Mouse (Mus musculus): ENCODE data around the gene Mylk2. TPM values are rescaled to one million over a fixed set of nuclear protein-coding genes. Genes with fewer than 3 reads are reported as not detected.

Gene Mylk2
- polyA plus RNA-seq (2016; fragmentation: Nextera tagmentation; extraction: Ambion mirVana), result 0.06 TPM in 1 of 2 replicates, not detected in the other

- no peak for ATAC-seq (ENCODE audit: insufficient number of reproducible peaks, insufficient read depth, low FRiP score, low TSS enrichment)
- Histone ChIP-seq H3K4me2 (replicated peaks) (no peak within 1 kb of the TSS), H3K4me3 (no peak within 1 kb of the TSS), H3K9me3 (no peaks in the 10 kb centered on the region), H3K4me1 (peaks cover 28% of the 10 kb centered on the region; the same call in 1 of the 2 replicates), H3K36me3 (no peaks in the 10 kb centered on the region), H3K9ac (no peak within 1 kb of the TSS), H3K27me3 (peaks cover 41% of the 10 kb centered on the region), H3K27ac (no peak within 1 kb of the TSS)
- WGBS, result 27% methylated on average over 12 of the region's 12 CpGs
Measured at GRCm38 (mm10) chr2:152911031-152911430, at the start of gene Mylk2. Gene Mylk2 (plus strand): TSS chr2:152911352.

DNA sequence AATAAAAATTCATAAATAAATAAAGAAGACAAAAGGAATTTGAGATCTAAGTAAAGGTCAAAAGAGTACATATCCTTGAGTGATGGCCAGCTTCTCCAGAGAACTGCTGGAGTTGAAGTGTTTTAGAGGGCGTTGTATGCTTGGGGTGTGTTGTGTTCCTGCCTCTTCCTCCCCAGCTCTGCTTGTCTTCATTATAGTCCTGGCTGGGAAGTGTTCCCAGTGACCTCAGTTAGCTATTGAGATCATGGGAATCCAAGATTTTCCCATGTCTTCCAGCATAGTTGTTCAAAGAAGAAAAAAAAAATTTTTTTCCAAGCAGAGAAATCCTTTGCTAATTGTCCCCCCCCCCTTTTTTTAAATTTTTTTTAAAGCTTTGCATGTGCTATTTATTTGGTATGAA, 49.3 kb upstream of the Mylk2 start:
- Histone ChIP-seq H3K36me3 (peaks cover 29% of the 10 kb centered on the region), H3K4me1 (no peaks in the 10 kb centered on the region), H3K9ac (no peak overlapping the region), H3K4me2 (replicated peaks) (no peak overlapping the region), H3K27ac (no peak overlapping the region), H3K4me3 (no peak overlapping the region), H3K9me3 (no peaks in the 10 kb centered on the region), H3K27me3 (no peaks in the 10 kb centered on the region)
- WGBS, result 84% methylated on average over 1 of the region's 1 CpGs
- ATAC-seq (ENCODE audit: insufficient number of reproducible peaks, insufficient read depth, low FRiP score, low TSS enrichment), result no peak

DNA sequence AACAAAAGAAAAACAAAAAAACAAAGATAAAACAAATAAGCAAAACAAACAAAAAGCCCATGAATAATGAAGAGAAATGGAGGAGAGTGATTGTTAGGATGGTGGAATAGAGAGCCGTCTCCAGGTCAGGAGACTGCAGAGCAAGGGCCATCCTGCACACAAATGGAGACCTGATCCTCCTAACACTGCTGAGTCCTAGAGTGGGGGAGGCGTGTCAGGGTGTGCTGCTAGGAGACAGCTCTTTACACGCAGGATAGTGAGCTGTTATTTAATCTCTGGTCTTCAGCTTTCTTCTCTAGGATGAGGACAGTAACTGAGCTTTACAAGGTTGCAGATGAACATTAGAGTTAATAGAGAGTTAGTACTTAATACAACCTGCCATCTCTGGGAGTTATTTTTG, 48.5 kb upstream of the Mylk2 start:
- 82% methylated on average over 3 of the region's 3 CpGs for WGBS
- no peak for ATAC-seq (ENCODE audit: insufficient number of reproducible peaks, insufficient read depth, low FRiP score, low TSS enrichment)
- no peak overlapping the region for H3K9ac ChIP-seq
- no peaks in the 10 kb centered on the region for H3K4me1 ChIP-seq
- no peak overlapping the region for H3K27ac ChIP-seq
- H3K27me3 ChIP-seq, result no peaks in the 10 kb centered on the region
- no peak overlapping the region for H3K4me3 ChIP-seq
- peaks cover 26% of the 10 kb centered on the region for H3K36me3 ChIP-seq
- H3K4me2 ChIP-seq (replicated peaks), result no peak overlapping the region
- no peaks in the 10 kb centered on the region for H3K9me3 ChIP-seq

- WGBS, result 95% methylated on average over 6 of the region's 6 CpGs
- H3K27me3 ChIP-seq, result no peaks in the 10 kb centered on the region
- no peak overlapping the region for H3K4me3 ChIP-seq
- no peak for ATAC-seq (ENCODE audit: insufficient number of reproducible peaks, insufficient read depth, low FRiP score, low TSS enrichment)
- peaks cover 26% of the 10 kb centered on the region for H3K36me3 ChIP-seq
- no peak overlapping the region for H3K27ac ChIP-seq
- no peak overlapping the region for H3K4me2 ChIP-seq (replicated peaks)
- no peaks in the 10 kb centered on the region for H3K9me3 ChIP-seq
- no peak overlapping the region for H3K9ac ChIP-seq
- no peaks in the 10 kb centered on the region for H3K4me1 ChIP-seq
Measured at GRCm38 (mm10) chr2:152863346-152863745, 47.8 kb upstream of the Mylk2 start.

DNA sequence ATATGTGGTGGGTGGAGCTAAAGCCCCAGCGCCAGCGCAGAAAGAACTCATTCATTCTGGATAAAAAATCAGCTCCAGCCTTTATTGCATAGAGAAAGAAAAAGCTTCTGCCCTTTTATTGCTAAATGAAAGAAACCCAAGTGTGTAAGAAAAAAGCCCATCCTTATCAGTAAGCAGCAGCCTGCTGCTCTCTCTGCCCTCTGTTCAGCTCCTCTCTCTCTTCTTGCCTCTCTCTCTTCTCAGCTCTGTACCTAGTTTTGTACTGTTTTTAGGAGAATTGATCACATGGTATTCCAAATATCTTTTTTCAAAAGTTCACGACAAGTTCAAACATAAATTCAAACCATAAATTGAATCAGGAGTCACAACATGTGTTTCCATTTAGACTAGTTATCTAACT, 32.9 kb upstream of the Mylk2 start:
- H3K27ac ChIP-seq, result no peak overlapping the region
- no peak overlapping the region for H3K4me2 ChIP-seq (replicated peaks)
- H3K9me3 ChIP-seq, result no peaks in the 10 kb centered on the region
- H3K4me3 ChIP-seq, result no peak overlapping the region
- ATAC-seq (ENCODE audit: insufficient number of reproducible peaks, insufficient read depth, low FRiP score, low TSS enrichment), result no peak
- no peak overlapping the region for H3K9ac ChIP-seq
- H3K4me1 ChIP-seq, result no peaks in the 10 kb centered on the region
- no peaks in the 10 kb centered on the region for H3K27me3 ChIP-seq
- peaks cover 77% of the 10 kb centered on the region for H3K36me3 ChIP-seq
- WGBS, result 73% methylated on average over 3 of the region's 3 CpGs

DNA sequence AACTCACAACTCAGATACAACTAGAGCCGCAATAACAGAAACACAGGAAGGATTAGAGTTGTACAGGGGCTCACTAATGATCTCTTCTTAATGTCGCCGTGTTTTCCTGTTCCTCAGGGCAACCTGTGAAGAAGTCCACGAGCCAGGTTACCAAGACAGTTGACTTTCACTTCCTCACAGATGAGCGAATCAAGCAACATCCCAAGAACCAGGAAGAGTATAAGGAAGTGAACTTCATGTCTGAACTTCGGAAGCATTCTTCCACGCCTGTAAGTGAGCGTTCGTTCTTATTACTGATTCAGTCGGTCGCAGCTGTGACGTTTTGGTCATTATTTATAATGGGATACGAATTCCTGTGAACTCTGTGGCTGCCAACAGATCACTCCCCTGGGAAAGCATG, 30.3 kb upstream of the Mylk2 start:
- WGBS, result 92% methylated on average over 13 of the region's 13 CpGs
- H3K36me3 ChIP-seq, result peaks cover 79% of the 10 kb centered on the region
- no peaks in the 10 kb centered on the region for H3K9me3 ChIP-seq

GRCm38 (mm10) chr2:152884101-152884645, 27.0 kb upstream of the Mylk2 start:
- no peak for ATAC-seq (ENCODE audit: insufficient number of reproducible peaks, insufficient read depth, low FRiP score, low TSS enrichment)

More for the DNA sequence above, 30.3 kb upstream of the Mylk2 start:
- ATAC-seq (ENCODE audit: insufficient number of reproducible peaks, insufficient read depth, low FRiP score, low TSS enrichment), result no peak
- Histone ChIP-seq H3K9ac (no peak overlapping the region), H3K4me1 (no peaks in the 10 kb centered on the region), H3K4me2 (replicated peaks) (no peak overlapping the region), H3K27ac (no peak overlapping the region), H3K4me3 (no peak overlapping the region), H3K27me3 (no peaks in the 10 kb centered on the region)

DNA sequence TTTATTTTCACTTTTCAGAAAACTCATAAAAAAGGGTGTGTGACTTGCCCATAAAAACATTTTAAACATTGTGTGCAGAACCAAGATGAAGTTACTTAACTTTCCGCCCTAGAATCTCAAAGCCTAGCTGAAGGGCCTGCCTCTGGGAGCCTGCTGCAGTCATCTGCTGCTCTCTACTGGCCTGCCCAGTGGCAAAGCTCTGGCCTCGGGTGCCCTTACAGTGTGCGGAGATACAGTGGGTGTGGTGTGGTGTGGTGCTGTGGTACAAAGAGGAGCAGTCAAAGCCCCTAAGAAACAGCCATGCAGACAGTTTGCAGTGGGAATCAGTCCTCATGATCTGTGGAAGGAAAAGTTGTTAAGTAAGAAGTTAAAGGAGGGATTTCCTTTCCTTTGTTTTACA, 23.9 kb upstream of the Mylk2 start:
- no peaks in the 10 kb centered on the region for H3K4me1 ChIP-seq
- H3K4me2 ChIP-seq (replicated peaks), result no peak overlapping the region
- no peaks in the 10 kb centered on the region for H3K9me3 ChIP-seq
- peaks cover 85% of the 10 kb centered on the region for H3K36me3 ChIP-seq
- ATAC-seq (ENCODE audit: insufficient number of reproducible peaks, insufficient read depth, low FRiP score, low TSS enrichment), result no peak
- 86% methylated on average over 3 of the region's 3 CpGs for WGBS
- H3K9ac ChIP-seq, result no peak overlapping the region
- H3K27ac ChIP-seq, result no peak overlapping the region
- no peaks in the 10 kb centered on the region for H3K27me3 ChIP-seq
- no peak overlapping the region for H3K4me3 ChIP-seq

More at GRCm38 (mm10) chr2:152884101-152884645, 27.0 kb upstream of the Mylk2 start:
- Histone ChIP-seq H3K4me1 (no peaks in the 10 kb centered on the region), H3K9me3 (no peaks in the 10 kb centered on the region), H3K4me2 (replicated peaks) (no peak overlapping the region), H3K9ac (no peak overlapping the region), H3K27ac (no peak overlapping the region), H3K4me3 (no peak overlapping the region), H3K27me3 (no peaks in the 10 kb centered on the region), H3K36me3 (peaks cover 89% of the 10 kb centered on the region)
- 93% methylated on average over 6 of the region's 6 CpGs for WGBS

DNA sequence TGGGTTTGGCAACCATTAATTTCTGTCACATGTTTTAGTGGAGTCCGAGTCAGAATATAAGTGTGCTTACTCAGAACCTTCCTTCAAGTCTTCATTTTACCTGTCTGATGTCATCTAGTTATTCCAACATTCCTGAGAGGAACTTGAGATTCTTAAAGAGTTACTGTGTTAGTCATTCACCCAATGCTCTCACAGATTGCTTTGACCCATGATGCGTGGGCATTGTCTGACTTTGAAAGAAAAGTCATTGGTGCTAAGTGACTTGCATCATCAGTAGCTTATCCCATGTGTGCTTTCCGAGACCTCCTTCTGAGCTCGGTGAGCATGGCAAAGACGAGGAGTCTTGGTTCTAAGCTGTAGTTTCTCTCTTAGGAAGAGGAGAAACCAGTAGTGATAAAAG, 22.4 kb upstream of the Mylk2 start:
- Histone ChIP-seq H3K36me3 (peaks cover 89% of the 10 kb centered on the region), H3K9me3 (no peaks in the 10 kb centered on the region), H3K9ac (no peak overlapping the region), H3K27ac (no peak overlapping the region), H3K4me3 (no peak overlapping the region), H3K27me3 (no peaks in the 10 kb centered on the region), H3K4me2 (replicated peaks) (no peak overlapping the region), H3K4me1 (no peaks in the 10 kb centered on the region)
- 96% methylated on average over 5 of the region's 5 CpGs for WGBS
- no peak for ATAC-seq (ENCODE audit: insufficient number of reproducible peaks, insufficient read depth, low FRiP score, low TSS enrichment)

DNA sequence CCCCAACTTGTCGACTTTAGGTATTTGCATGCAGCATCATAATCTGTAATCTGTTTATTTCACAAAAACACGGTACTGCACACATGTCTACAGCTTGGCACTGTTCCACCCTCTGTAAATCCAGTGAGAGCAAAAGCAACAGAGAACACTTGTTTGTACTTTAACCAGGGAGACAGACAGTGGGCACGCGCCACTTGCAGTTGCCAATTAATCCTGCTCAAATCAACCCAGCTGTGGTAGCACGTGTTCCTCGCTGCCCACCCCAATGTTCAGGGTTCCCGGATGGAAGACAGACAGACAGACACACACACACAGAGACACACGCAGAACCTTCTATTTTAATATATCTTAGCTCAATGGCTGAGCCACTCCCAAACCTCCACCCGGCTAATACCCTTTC, 15.3 kb upstream of the Mylk2 start:
- no peak overlapping the region for H3K4me3 ChIP-seq
- H3K4me2 ChIP-seq (replicated peaks), result no peak overlapping the region
- ATAC-seq (ENCODE audit: insufficient number of reproducible peaks, insufficient read depth, low FRiP score, low TSS enrichment), result no peak
- peaks cover 57% of the 10 kb centered on the region for H3K36me3 ChIP-seq
- no peak overlapping the region for H3K9ac ChIP-seq
- no peaks in the 10 kb centered on the region for H3K27me3 ChIP-seq
- H3K4me1 ChIP-seq, result no peaks in the 10 kb centered on the region
- 91% methylated on average over 9 of the region's 9 CpGs for WGBS
- no peak overlapping the region for H3K27ac ChIP-seq
- H3K9me3 ChIP-seq, result no peaks in the 10 kb centered on the region

DNA sequence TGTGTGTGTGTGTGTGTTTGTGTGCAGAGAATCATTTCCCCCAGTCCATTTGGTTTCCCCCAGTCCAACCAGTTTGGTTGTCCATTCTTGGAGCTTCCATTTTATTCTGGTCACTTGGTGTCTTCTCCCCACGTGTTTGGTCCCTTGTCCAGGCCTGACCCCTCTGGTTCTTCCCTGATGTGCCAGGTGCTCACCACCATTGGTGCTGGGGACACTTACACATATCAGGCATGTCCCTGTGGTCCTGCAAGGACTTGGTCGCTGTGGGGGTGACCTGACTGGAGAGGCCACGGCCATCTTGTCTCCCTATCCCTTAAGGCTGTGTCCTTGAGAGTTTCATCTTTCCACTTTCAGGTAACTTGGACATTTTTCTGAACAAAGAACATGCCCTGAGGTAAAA, 14.2 kb upstream of the Mylk2 start:
- Histone ChIP-seq H3K4me2 (replicated peaks) (no peak overlapping the region), H3K36me3 (peaks cover 47% of the 10 kb centered on the region), H3K27me3 (no peaks in the 10 kb centered on the region), H3K27ac (no peak overlapping the region), H3K9me3 (no peaks in the 10 kb centered on the region), H3K9ac (no peak overlapping the region), H3K4me3 (no peak overlapping the region), H3K4me1 (no peaks in the 10 kb centered on the region)
- 83% methylated on average over 3 of the region's 3 CpGs for WGBS
- ATAC-seq (ENCODE audit: insufficient number of reproducible peaks, insufficient read depth, low FRiP score, low TSS enrichment), result no peak

DNA sequence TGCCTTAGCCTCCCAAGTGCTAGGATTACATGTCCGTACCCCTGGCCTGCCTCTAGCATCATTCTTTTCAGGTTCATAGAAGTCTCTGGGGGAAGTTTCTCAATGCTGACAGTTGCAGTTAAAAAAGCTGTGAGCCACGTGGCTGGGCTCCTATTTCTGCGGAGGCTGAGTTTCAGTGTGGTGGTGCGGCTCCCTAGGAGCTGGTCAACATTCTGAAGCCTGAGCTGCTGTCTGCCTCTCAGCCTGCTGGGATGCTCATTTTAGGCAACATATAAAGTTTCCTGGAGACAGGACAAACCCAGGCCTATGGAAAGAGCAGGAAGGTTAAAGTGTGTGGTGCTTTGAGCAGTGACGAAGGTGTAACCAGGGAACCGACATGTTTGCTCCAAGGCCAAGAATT, 12.1 kb upstream of the Mylk2 start:
- ATAC-seq (ENCODE audit: insufficient number of reproducible peaks, insufficient read depth, low FRiP score, low TSS enrichment), result no peak
- Histone ChIP-seq H3K4me3 (no peak overlapping the region), H3K4me2 (replicated peaks) (no peak overlapping the region), H3K9ac (no peak overlapping the region), H3K27ac (no peak overlapping the region), H3K4me1 (peaks cover 6% of the 10 kb centered on the region; the same call in 1 of the 2 replicates), H3K36me3 (peaks cover 26% of the 10 kb centered on the region), H3K9me3 (no peaks in the 10 kb centered on the region), H3K27me3 (no peaks in the 10 kb centered on the region)
- 60% methylated on average over 6 of the region's 6 CpGs for WGBS

All from embryonic facial prominence, embryonic 12.5 days (tissue).